Mouse (Mus musculus) heart, embryonic 13.5 days (tissue): Measurements from ENCODE around the gene Vps33b. TPM values are rescaled to one million over a fixed set of nuclear protein-coding genes. Genes with fewer than 3 reads are reported as not detected.

ENCODE experiments used
- ATAC-seq: fragments of 200-750 bp; cut with Nextera tagmentation; 2 replicates; pipeline ENCODE4 v1.8.0; 2017; ENCODE audit warnings: moderate TSS enrichment; ENCODE audit not compliant: insufficient number of reproducible peaks, low FRiP score, low TSS enrichment; ENCODE audit errors: extremely low read depth
- H3K27ac ChIP-seq: fragments of 300-500 bp; sonication (generic); replicated peaks from 2 replicates; pipeline ENCODE4 v1.5.1; 2015; ENCODE audit warnings: moderate library complexity, mild to moderate bottlenecking, inconsistent platforms
- H3K27me3 ChIP-seq: fragments of 300-500 bp; sonication (generic); replicated peaks from 2 replicates; pipeline ENCODE4 v1.6.1; 2015; ENCODE audit warnings: mild to moderate bottlenecking, inconsistent platforms
- H3K36me3 ChIP-seq: fragments of 300-500 bp; sonication (generic); 2 replicates; pipeline ENCODE4 v1.6.1; 2015; ENCODE audit warnings: mild to moderate bottlenecking, inconsistent platforms
- H3K4me1 ChIP-seq: fragments of 300-500 bp; sonication (generic); 2 replicates; pipeline ENCODE4 v1.6.1; 2015; ENCODE audit warnings: inconsistent platforms
- H3K4me2 ChIP-seq: fragments of 300-500 bp; sonication (generic); 2 replicates; pipeline ENCODE4 v1.6.1; 2015; ENCODE audit warnings: inconsistent platforms, mild to moderate bottlenecking, moderate library complexity
- H3K4me3 ChIP-seq: fragments of 300-500 bp; sonication (generic); 2 replicates; pipeline ENCODE4 v1.5.1; 2015; ENCODE audit warnings: moderate library complexity, mild to moderate bottlenecking, inconsistent platforms
- H3K9ac ChIP-seq: fragments of 300-500 bp; sonication (generic); 2 replicates; pipeline ENCODE4 v1.6.1; 2015; ENCODE audit warnings: inconsistent platforms, mild to moderate bottlenecking, moderate library complexity
- H3K9me3 ChIP-seq: fragments of 300-500 bp; sonication (generic); 2 replicates; pipeline ENCODE4 v1.6.1; 2016; ENCODE audit warnings: inconsistent platforms
- WGBS: fragments of 180-500 bp; shearing (Covaris S2); methylation state at CpG from one replicate; pipeline ENCODE4 v1.1.7; 2015; ENCODE audit warnings: mixed read lengths; 5-methylcytosine and 5-hydroxymethylcytosine counted together
- polyA plus RNA-seq: library from polyadenylated mRNA; unstranded; fragments of >200 nt; fragmentation: Nextera tagmentation; extraction: Ambion mirVana; gene quantifications from 2 replicates; pipeline ENCODE4 v1.2.1, GENCODE M21; 2015

The Vps33b gene
- polyA plus RNA-seq, 1 experiment from 2014 or later, result 9.6 TPM

DNA sequence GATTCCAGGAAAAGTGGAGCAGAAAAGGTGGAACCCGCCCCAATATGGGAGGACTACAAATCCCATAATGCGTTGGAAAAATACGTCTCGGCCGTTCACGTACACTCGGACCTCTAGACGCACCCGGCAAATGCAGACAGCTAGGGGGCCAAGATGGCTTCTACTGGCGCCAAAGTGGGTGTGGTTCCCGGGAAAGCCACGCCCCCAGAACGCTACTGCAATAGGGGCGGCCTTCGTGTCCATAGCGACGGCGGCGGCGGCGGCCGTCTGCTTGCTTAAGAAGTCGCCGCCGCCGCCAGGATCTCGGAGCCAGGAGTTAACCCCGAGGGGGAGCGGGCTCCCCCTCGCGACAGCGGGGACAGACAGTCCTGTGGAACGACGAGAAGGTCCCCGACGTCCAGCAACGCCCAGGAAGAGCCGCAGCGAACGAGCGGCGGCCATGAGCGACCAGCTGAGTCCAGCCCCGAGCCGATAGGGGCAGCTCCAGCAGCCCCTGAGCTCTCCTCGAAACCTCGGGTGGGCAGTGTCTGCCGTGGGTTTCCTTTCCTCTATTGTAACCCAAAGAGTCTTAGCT lies 23.2 kb upstream of the Vps33b start, which contains the start of gene Ttll13:
Ttll13 (plus strand) TSS at position 229 of the 574 bp plus-strand sequence.
- H3K9me3 ChIP-seq, result no peaks in the 10 kb centered on the region
- 0% methylated on average over 48 of the region's 48 CpGs for WGBS
- H3K4me2 ChIP-seq, result peak within 1 kb of the TSS; percentile 74
- H3K27me3 ChIP-seq, result no peaks in the 10 kb centered on the region
- ATAC-seq, result peak; percentile 98
- H3K4me1 ChIP-seq, result peaks cover 8% of the 10 kb centered on the region
- H3K4me3 ChIP-seq, result peak within 1 kb of the TSS; percentile 66
- H3K9ac ChIP-seq, result peak within 1 kb of the TSS; percentile 85
- peak within 1 kb of the TSS; percentile 82 for H3K27ac ChIP-seq
- H3K36me3 ChIP-seq, result 0 out of 2 replicates have a peak, but pooled peaks cover 2% of the 10 kb centered on the region

DNA sequence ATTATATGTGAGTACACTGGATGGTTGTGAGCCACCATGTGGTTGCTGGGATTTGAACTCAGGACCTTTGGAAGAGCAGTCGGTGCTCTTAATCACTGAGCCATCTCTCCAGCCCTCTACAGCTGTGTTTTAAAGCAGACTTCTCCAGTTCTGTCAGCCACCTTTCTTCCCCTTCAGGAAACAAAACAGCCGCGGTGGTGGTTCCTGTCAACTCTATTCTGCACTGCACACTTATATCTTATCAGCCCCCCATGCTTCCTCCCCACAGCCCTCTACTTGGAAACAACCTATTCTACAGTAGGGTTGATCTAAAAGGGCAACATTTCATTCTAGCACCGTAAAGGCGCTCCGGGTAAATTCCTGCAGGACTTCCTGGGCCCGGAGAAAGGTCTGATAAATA lies 22.6 kb upstream of the Vps33b start:
- H3K27ac ChIP-seq, result peak overlapping the region; percentile 82
- peak overlapping the region; percentile 66 for H3K4me3 ChIP-seq
- ATAC-seq, result no peak
- no peaks in the 10 kb centered on the region for H3K9me3 ChIP-seq
- peak overlapping the region; percentile 85 for H3K9ac ChIP-seq
- no peaks in the 10 kb centered on the region for H3K27me3 ChIP-seq
- peak overlapping the region; percentile 74 for H3K4me2 ChIP-seq
- H3K36me3 ChIP-seq, result no peaks in the 10 kb centered on the region
- WGBS, result 23% methylated on average over 7 of the region's 7 CpGs
- peaks cover 8% of the 10 kb centered on the region for H3K4me1 ChIP-seq

GRCm38 (mm10) chr7:80252437-80252836 lies 17.0 kb upstream of the Vps33b start:
- Histone ChIP-seq H3K27ac (no peak overlapping the region), H3K27me3 (peaks cover 28% of the 10 kb centered on the region), H3K4me1 (no peaks in the 10 kb centered on the region), H3K4me3 (no peak overlapping the region), H3K36me3 (no peaks in the 10 kb centered on the region), H3K4me2 (no peak overlapping the region), H3K9ac (no peak overlapping the region), H3K9me3 (no peaks in the 10 kb centered on the region)
- WGBS, result 74% methylated on average over 7 of the region's 7 CpGs
- ATAC-seq, result no peak

DNA sequence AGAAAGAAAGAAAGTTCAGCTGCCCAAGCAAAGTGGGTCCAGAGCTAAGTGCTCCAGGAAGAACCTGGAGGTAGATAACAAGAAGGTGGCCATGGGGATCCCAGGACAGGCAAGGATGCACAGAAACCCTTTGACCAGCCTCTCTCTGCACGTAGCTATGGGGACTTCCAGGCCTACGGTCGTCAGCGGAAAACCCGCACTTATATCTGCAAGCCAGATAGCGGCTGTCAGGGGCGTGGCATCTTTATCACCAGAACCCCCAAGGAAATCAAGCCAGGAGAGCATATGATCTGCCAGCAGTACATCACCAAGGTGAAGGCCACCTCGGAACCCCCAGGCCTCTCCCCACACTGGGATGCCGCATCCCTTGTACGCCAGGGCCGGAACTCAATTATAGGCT lies 16.6 kb upstream of the Vps33b start:
- no peaks in the 10 kb centered on the region for H3K36me3 ChIP-seq
- H3K27me3 ChIP-seq, result peaks cover 32% of the 10 kb centered on the region
- no peak overlapping the region for H3K4me2 ChIP-seq
- H3K27ac ChIP-seq, result no peak overlapping the region
- no peak overlapping the region for H3K4me3 ChIP-seq
- H3K9me3 ChIP-seq, result no peaks in the 10 kb centered on the region
- H3K9ac ChIP-seq, result no peak overlapping the region
- H3K4me1 ChIP-seq, result no peaks in the 10 kb centered on the region
- WGBS, result 68% methylated on average over 11 of the region's 11 CpGs
- ATAC-seq, result no peak

GRCm38 (mm10) chr7:80255981-80256380 lies 13.5 kb upstream of the Vps33b start:
- Histone ChIP-seq H3K4me1 (peaks cover 7% of the 10 kb centered on the region; the same call in 1 of the 2 replicates), H3K4me3 (no peak overlapping the region), H3K9me3 (no peaks in the 10 kb centered on the region), H3K9ac (no peak overlapping the region), H3K27ac (no peak overlapping the region), H3K27me3 (peaks cover 58% of the 10 kb centered on the region), H3K36me3 (no peaks in the 10 kb centered on the region), H3K4me2 (no peak overlapping the region)
- WGBS, result 58% methylated on average over 2 of the region's 2 CpGs
- ATAC-seq, result no peak

- no peak overlapping the region for H3K4me3 ChIP-seq
- no peak overlapping the region for H3K4me2 ChIP-seq
- no peak overlapping the region for H3K27ac ChIP-seq
- no peaks in the 10 kb centered on the region for H3K36me3 ChIP-seq
- no peaks in the 10 kb centered on the region for H3K9me3 ChIP-seq
- 47% methylated on average over 2 of the region's 2 CpGs for WGBS
- peaks cover 58% of the 10 kb centered on the region for H3K27me3 ChIP-seq
- peaks cover 15% of the 10 kb centered on the region for H3K4me1 ChIP-seq
- H3K9ac ChIP-seq, result no peak overlapping the region
- no peak for ATAC-seq
Observed at GRCm38 (mm10) chr7:80257706-80258105, 11.7 kb upstream of the Vps33b start.

GRCm38 (mm10) chr7:80260625-80261371 lies 8.7 kb upstream of the Vps33b start, which contains the start of gene Ngrn:
Gene Ngrn (plus strand): TSS chr7:80261215.
- Histone ChIP-seq H3K36me3 (peaks cover 27% of the 10 kb centered on the region), H3K4me3 (peak within 1 kb of the TSS; percentile 94), H3K9me3 (no peaks in the 10 kb centered on the region), H3K4me1 (peaks cover 18% of the 10 kb centered on the region), H3K27ac (peak within 1 kb of the TSS; percentile 81), H3K9ac (peak within 1 kb of the TSS; percentile 92), H3K27me3 (peaks cover 41% of the 10 kb centered on the region), H3K4me2 (peak within 1 kb of the TSS; percentile 94)
- 24% methylated on average over 40 of the region's 40 CpGs for WGBS
- ATAC-seq, result peak; percentile 59

GRCm38 (mm10) chr7:80261372-80261990 lies 8.0 kb upstream of the Vps33b start:
- WGBS, result under 1% methylated on average over 32 of the region's 32 CpGs
- 0 out of 2 replicates have a peak, but pooled peaks have one; percentile 37 for ATAC-seq
- Histone ChIP-seq H3K4me2 (peak overlapping the region; percentile 94), H3K4me3 (peak overlapping the region; percentile 94), H3K9me3 (no peaks in the 10 kb centered on the region), H3K4me1 (peaks cover 18% of the 10 kb centered on the region), H3K36me3 (peaks cover 34% of the 10 kb centered on the region), H3K27me3 (peaks cover 38% of the 10 kb centered on the region), H3K27ac (peak overlapping the region; percentile 81), H3K9ac (peak overlapping the region; percentile 92)

DNA sequence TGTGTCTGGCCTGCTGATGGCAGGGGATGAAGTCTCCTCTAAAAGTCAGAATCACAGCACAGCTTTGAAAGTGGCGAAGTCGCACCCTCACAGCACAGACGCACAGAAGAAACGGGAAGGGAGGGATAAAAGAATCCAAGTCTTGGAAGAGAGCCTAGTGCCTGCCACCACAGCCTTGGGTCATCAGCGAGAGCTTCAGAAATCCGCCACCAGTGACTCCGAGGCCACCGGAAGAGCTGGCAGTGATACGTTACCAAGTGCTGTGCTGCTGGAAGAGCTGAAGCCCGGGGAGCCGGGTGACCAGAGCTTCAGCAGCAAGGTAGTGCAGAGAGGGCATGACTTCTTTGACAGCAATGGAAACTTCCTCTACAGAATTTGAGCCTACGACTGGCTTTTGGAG lies 4.8 kb upstream of the Vps33b start:
- peaks cover 9% of the 10 kb centered on the region for H3K27me3 ChIP-seq
- no peaks in the 10 kb centered on the region for H3K9me3 ChIP-seq
- ATAC-seq, result no peak
- H3K9ac ChIP-seq, result no peak overlapping the region
- peaks cover 44% of the 10 kb centered on the region for H3K36me3 ChIP-seq
- H3K27ac ChIP-seq, result no peak overlapping the region
- H3K4me3 ChIP-seq, result no peak overlapping the region
- peaks cover 32% of the 10 kb centered on the region for H3K4me1 ChIP-seq
- no peak overlapping the region for H3K4me2 ChIP-seq
- 88% methylated on average over 12 of the region's 12 CpGs for whole genome bisulfite sequencing

- Histone ChIP-seq H3K4me3 (no peak overlapping the region), H3K9me3 (no peaks in the 10 kb centered on the region), H3K4me2 (no peak overlapping the region), H3K27ac (no peak overlapping the region), H3K4me1 (peaks cover 34% of the 10 kb centered on the region), H3K27me3 (no peaks in the 10 kb centered on the region), H3K9ac (no peak overlapping the region), H3K36me3 (peaks cover 55% of the 10 kb centered on the region)
- no peak for ATAC-seq
- 80% methylated on average over 1 of the region's 1 CpGs for WGBS
Observed at GRCm38 (mm10) chr7:80267764-80268163, 1.7 kb upstream of the Vps33b start.

- peak overlapping the region; percentile 81 for H3K27ac ChIP-seq
- H3K9ac ChIP-seq, result peak overlapping the region; percentile 88
- H3K36me3 ChIP-seq, result peaks cover 58% of the 10 kb centered on the region
- H3K27me3 ChIP-seq, result no peaks in the 10 kb centered on the region
- under 1% methylated on average over 23 of the region's 23 CpGs for WGBS
- no peak for ATAC-seq
- H3K9me3 ChIP-seq, result peaks cover 9% of the 10 kb centered on the region
- H3K4me3 ChIP-seq, result peak overlapping the region; percentile 83
- H3K4me1 ChIP-seq, result peaks cover 31% of the 10 kb centered on the region
- H3K4me2 ChIP-seq, result peak overlapping the region; percentile 93
Observed at GRCm38 (mm10) chr7:80269751-80270255, 354 bp downstream of the Vps33b start.
